Mouse (Mus musculus): Measurements from ENCODE around the gene Kcne2. TPM values are rescaled to one million over a fixed set of nuclear protein-coding genes. Genes with fewer than 3 reads are reported as not detected.

Kcne2 gene
- not detected for polyA plus RNA-seq (2015; fragmentation: Illumina TruSeq; extraction: RNeasy Lipid Tissue Mini Kit (QIAGEN cat#74804); ENCODE audit: insufficient read depth, low read depth, low replicate concordance)

DNA sequence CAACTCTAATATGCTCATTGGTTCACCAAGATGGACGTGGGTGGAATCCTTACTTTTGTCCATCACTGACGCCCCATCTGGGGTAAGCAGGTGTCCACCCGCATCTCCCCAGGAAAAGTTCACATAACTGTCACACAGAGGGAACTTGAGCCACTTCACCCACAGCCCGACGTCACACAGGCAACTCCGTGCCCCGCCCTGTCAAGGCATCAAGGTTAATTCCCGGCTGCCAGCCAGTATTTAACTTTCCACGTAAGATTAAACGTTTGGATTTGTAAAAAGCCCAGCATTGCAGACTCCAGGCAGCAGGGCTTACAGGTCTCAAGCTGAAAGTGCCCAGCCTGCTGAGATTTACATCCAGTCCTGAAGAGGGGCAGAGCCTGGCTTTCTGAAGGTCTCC lies at the start of gene Kcne2:
Gene Kcne2 (plus strand): TSS at position 289 of the 400 bp plus-strand sequence.

DNA sequence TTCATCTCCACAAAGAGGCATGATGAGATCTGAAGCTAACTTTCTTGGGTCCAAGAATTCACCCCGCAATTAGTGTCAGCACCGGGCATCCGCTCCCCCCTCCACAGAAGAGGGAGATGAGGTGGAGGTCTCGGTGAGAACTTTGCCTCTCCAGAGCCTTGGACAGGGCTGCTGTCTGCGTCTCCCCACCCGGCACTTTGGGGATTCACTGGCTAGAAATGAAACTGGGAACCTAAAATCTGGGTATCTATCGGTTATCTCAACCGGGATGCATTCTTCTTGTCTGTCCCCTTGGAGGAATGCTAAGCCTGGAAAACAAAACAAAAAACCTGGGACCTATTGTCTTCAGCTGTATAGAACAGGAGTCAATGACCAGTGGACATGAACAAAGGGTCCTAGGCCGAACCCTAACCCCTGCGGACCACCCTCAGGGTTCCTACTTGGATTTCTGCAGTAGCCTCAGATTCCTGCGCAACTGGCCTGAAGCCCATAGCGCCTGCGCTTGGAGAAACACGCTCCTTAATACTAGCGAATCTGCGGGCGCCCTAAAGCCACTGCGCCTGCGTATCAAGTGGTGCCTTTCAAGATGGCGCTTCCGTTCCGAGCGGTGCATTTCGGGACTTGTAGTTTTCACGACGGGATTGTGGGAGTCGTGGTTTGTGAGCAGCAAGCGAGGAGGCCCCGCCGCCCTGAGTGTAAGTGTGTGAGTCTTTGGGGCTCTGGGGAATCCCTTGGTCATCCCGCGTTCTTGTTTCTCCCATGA lies 8.6 kb downstream of the Kcne2 start, which contains the start of gene Smim11:
Gene Smim11 (plus strand): TSS at position 638 of the 763 bp plus-strand sequence.

DNA sequence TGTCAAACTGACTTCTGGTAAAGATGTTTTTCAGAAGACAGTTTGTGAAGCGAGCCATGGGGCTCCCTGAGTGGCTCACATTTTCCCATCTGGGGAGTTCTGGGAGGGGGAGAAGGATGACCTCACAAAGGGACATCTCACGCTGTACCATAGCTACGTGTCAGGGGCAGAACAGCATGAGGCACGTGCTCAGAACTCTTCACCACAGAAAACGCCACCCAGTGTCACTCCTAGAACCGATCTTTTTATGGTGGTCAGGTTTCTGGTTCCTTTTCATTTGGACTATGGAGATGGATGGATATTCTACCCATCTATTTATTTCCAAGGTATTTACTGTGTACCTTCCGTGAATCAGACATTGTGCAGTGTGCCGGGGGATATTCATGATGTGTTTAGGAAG lies 29.2 kb downstream of the Kcne2 start, which contains the start of gene Fam243:
Gene Fam243 (minus strand): TSS at position 101 of the 400 bp plus-strand sequence.

Other genes with a start within 250 kb of the Kcne2 start
- gene Mrps6, start 234.1 kb upstream of the Kcne2 start, polyA plus RNA-seq (2015; fragmentation: Illumina TruSeq; extraction: RNeasy Lipid Tissue Mini Kit (QIAGEN cat#74804); ENCODE audit: insufficient read depth, low read depth, low replicate concordance): 7.2 TPM
- not detected for gene Gm49711, start 234.1 kb upstream of the Kcne2 start, polyA plus RNA-seq (2015; fragmentation: Illumina TruSeq; extraction: RNeasy Lipid Tissue Mini Kit (QIAGEN cat#74804); ENCODE audit: insufficient read depth, low read depth, low replicate concordance)
- 0.87 TPM for gene Slc5a3, start 234.1 kb upstream of the Kcne2 start, polyA plus RNA-seq (2015; fragmentation: Illumina TruSeq; extraction: RNeasy Lipid Tissue Mini Kit (QIAGEN cat#74804); ENCODE audit: insufficient read depth, low read depth, low replicate concordance)
- gene Smim11, start 8.9 kb downstream of the Kcne2 start, polyA plus RNA-seq (2015; fragmentation: Illumina TruSeq; extraction: RNeasy Lipid Tissue Mini Kit (QIAGEN cat#74804); ENCODE audit: insufficient read depth, low read depth, low replicate concordance): 34.1 TPM
- not detected for gene Fam243, start 29.1 kb downstream of the Kcne2 start, polyA plus RNA-seq (2015; fragmentation: Illumina TruSeq; extraction: RNeasy Lipid Tissue Mini Kit (QIAGEN cat#74804); ENCODE audit: insufficient read depth, low read depth, low replicate concordance)
- not detected for gene Kcne1, start 67.1 kb downstream of the Kcne2 start, polyA plus RNA-seq (2015; fragmentation: Illumina TruSeq; extraction: RNeasy Lipid Tissue Mini Kit (QIAGEN cat#74804); ENCODE audit: insufficient read depth, low read depth, low replicate concordance)
- gene Rcan1, start 178.5 kb downstream of the Kcne2 start, polyA plus RNA-seq (2015; fragmentation: Illumina TruSeq; extraction: RNeasy Lipid Tissue Mini Kit (QIAGEN cat#74804); ENCODE audit: insufficient read depth, low read depth, low replicate concordance): 5.7 TPM
- 1.3 TPM for gene Clic6, start 193.3 kb downstream of the Kcne2 start, polyA plus RNA-seq (2015; fragmentation: Illumina TruSeq; extraction: RNeasy Lipid Tissue Mini Kit (QIAGEN cat#74804); ENCODE audit: insufficient read depth, low read depth, low replicate concordance)